Mouse (Mus musculus): ENCODE results near the gene Slc44a4. TPM values are rescaled to one million over a fixed set of nuclear protein-coding genes. Genes with fewer than 3 reads are reported as not detected.
A peak's percentile ranks its signal among the peaks of the same experiment; 100 is the strongest.

The Slc44a4 gene
- under 1 TPM; 0.20 to 0.21 TPM for total RNA-seq (2021)

GRCm38 (mm10) chr17:34913930-34914665 lies at the start of gene Slc44a4:
Gene Slc44a4, plus strand, starts transcription at chr17:34914466.
- DNase-seq (ENCODE audit: extremely low spot score in 1 of 2, low spot score in 1 of 2) = no peak

- no peak for DNase-seq (ENCODE audit: extremely low spot score in 1 of 2, low spot score in 1 of 2)
Measured at GRCm38 (mm10) chr17:34865981-34866380, 48.3 kb upstream of the Slc44a4 start.

GRCm38 (mm10) chr17:34874321-34874720 lies 39.9 kb upstream of the Slc44a4 start:
- no peak for DNase-seq (ENCODE audit: extremely low spot score in 1 of 2, low spot score in 1 of 2)

GRCm38 (mm10) chr17:34879336-34879879 lies 34.9 kb upstream of the Slc44a4 start, which contains the start of gene Zbtb12:
Gene Zbtb12, plus strand, starts transcription at chr17:34879483.
- DNase-seq (ENCODE audit: extremely low spot score in 1 of 2, low spot score in 1 of 2) = no peak

GRCm38 (mm10) chr17:34881166-34881565 lies 33.1 kb upstream of the Slc44a4 start:
- DNase-seq (ENCODE audit: extremely low spot score in 1 of 2, low spot score in 1 of 2) = no peak

GRCm38 (mm10) chr17:34881683-34882310 lies 32.5 kb upstream of the Slc44a4 start, which contains the start of gene Gm20547:
Gene Gm20547, minus strand, starts transcription at chr17:34882042.
- no peak for DNase-seq (ENCODE audit: extremely low spot score in 1 of 2, low spot score in 1 of 2)

GRCm38 (mm10) chr17:34883332-34883731 lies 30.9 kb upstream of the Slc44a4 start:
- no peak for DNase-seq (ENCODE audit: extremely low spot score in 1 of 2, low spot score in 1 of 2)

- no peak for DNase-seq (ENCODE audit: extremely low spot score in 1 of 2, low spot score in 1 of 2)
Measured at GRCm38 (mm10) chr17:34884704-34885103, 29.6 kb upstream of the Slc44a4 start.

- no peak for DNase-seq (ENCODE audit: extremely low spot score in 1 of 2, low spot score in 1 of 2)
Measured at GRCm38 (mm10) chr17:34885615-34886014, 28.7 kb upstream of the Slc44a4 start.

GRCm38 (mm10) chr17:34887942-34888341 lies 26.3 kb upstream of the Slc44a4 start:
- DNase-seq (ENCODE audit: extremely low spot score in 1 of 2, low spot score in 1 of 2) = no peak

GRCm38 (mm10) chr17:34890074-34890743 lies 24.1 kb upstream of the Slc44a4 start:
- no peak for DNase-seq (ENCODE audit: extremely low spot score in 1 of 2, low spot score in 1 of 2)

GRCm38 (mm10) chr17:34891377-34891776 lies 22.9 kb upstream of the Slc44a4 start:
- DNase-seq (ENCODE audit: extremely low spot score in 1 of 2, low spot score in 1 of 2) = no peak

GRCm38 (mm10) chr17:34893072-34893824 lies 21.0 kb upstream of the Slc44a4 start:
- DNase-seq (ENCODE audit: extremely low spot score in 1 of 2, low spot score in 1 of 2) = no peak

- peak; percentile 87 to 90 for DNase-seq (ENCODE audit: extremely low spot score in 1 of 2, low spot score in 1 of 2)
Measured at GRCm38 (mm10) chr17:34894074-34894597, 20.1 kb upstream of the Slc44a4 start.

- peak in 1 of 2 experiments; percentile 39 for DNase-seq (ENCODE audit: extremely low spot score in 1 of 2, low spot score in 1 of 2)
Measured at GRCm38 (mm10) chr17:34894801-34895530, 19.3 kb upstream of the Slc44a4 start.

GRCm38 (mm10) chr17:34895724-34896123 lies 18.5 kb upstream of the Slc44a4 start:
- DNase-seq (ENCODE audit: extremely low spot score in 1 of 2, low spot score in 1 of 2) = no peak

GRCm38 (mm10) chr17:34896366-34896765 lies 17.9 kb upstream of the Slc44a4 start:
- no peak for DNase-seq (ENCODE audit: extremely low spot score in 1 of 2, low spot score in 1 of 2)

GRCm38 (mm10) chr17:34897373-34898159 lies 16.7 kb upstream of the Slc44a4 start:
- peak in 1 of 2 experiments; percentile 31 for DNase-seq (ENCODE audit: extremely low spot score in 1 of 2, low spot score in 1 of 2)

All from layer of hippocampus, postnatal 25 days (tissue).